Mouse (Mus musculus): ENCODE data around the gene Crtam. TPM values are rescaled to one million over a fixed set of nuclear protein-coding genes. Genes with fewer than 3 reads are reported as not detected.

Crtam gene
- polyA plus RNA-seq, 1 experiment from 2014 or later, result 0.08 TPM

- no peaks in the 10 kb centered on the region for H3K9me3 ChIP-seq (replicated peaks; ENCODE audit: control insufficient read depth, low read length)
- H3K36me3 ChIP-seq (ENCODE audit: control insufficient read depth, insufficient read depth, low read length), result no peaks in the 10 kb centered on the region
- H3K4me3 ChIP-seq (ENCODE audit: low read depth, low read length), result no peak overlapping the region
- 97% methylated on average over 2 of the region's 2 CpGs for WGBS
- H3K4me1 ChIP-seq (ENCODE audit: control insufficient read depth, insufficient read depth, low read length), result peaks cover 5% of the 10 kb centered on the region; the same call in 1 of the 2 replicates
- no peak for DNase-seq (ENCODE audit: low spot score)
- H3K9ac ChIP-seq (ENCODE audit: low read length), result no peak overlapping the region
- no peaks in the 10 kb centered on the region for H3K27me3 ChIP-seq (replicated peaks; ENCODE audit: control insufficient read depth, insufficient read depth, low read length)
- H3K4me2 ChIP-seq (ENCODE audit: low read length), result no peak overlapping the region
- ATAC-seq, result no peak
- no peak overlapping the region for H3K27ac ChIP-seq (ENCODE audit: low read depth, low read length)
These were observed 43.2 kb upstream of the Crtam start for GRCm38 (mm10) chr9:41047654-41048053.

DNA sequence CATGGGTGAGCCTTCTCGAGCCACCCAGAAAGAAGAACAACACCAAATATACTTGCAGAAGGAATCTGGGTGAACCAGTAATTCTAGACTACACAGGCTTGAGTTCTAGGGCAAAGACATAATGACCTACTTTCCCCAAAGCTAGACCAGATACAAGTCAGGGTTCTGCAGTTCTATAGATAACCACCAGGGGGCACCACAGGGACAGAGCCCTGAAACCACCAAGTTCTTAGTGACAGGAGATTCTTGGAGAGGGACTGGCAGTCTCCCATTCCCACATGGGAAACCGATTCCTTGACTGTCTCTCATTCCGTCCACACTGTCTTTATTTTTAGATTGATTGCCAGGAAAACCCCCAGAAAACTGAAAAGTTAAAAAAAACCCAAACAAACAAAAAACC is 40.2 kb upstream of the Crtam start:
- Histone ChIP-seq H3K4me1 (ENCODE audit: control insufficient read depth, insufficient read depth, low read length) (no peaks in the 10 kb centered on the region), H3K9me3 (replicated peaks; ENCODE audit: control insufficient read depth, low read length) (no peaks in the 10 kb centered on the region), H3K27me3 (replicated peaks; ENCODE audit: control insufficient read depth, insufficient read depth, low read length) (no peaks in the 10 kb centered on the region), H3K9ac (ENCODE audit: low read length) (no peak overlapping the region), H3K27ac (ENCODE audit: low read depth, low read length) (no peak overlapping the region), H3K4me3 (ENCODE audit: low read depth, low read length) (no peak overlapping the region), H3K36me3 (ENCODE audit: control insufficient read depth, insufficient read depth, low read length) (no peaks in the 10 kb centered on the region), H3K4me2 (ENCODE audit: low read length) (no peak overlapping the region)
- DNase-seq (ENCODE audit: low spot score) (peak; percentile 86), ATAC-seq (peak; percentile 57; the same call in 1 of the 2 replicates)
- 15% methylated on average over 3 of the region's 3 CpGs for WGBS

DNA sequence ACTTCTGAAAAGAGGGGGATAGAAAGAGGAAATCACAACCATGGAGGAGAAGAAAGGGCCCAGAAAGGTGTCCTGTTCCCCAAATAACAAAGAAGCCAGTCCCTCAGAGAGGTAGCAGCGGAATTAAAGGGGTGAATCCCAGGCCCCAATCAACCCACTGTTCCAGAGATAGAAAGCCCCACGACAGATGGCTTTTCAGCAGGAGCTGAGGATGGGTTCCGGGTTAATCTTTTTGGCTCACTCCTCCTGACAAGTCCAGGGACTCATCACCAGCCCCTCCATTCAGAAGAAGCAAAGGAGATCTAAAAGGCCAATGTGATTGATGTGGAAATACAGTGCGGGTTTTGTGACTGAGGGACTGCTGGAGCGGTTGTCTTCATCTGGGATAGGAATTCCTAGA is 39.2 kb upstream of the Crtam start:
- H3K4me3 ChIP-seq (ENCODE audit: low read depth, low read length), result no peak overlapping the region
- WGBS, result 89% methylated on average over 5 of the region's 5 CpGs
- H3K4me2 ChIP-seq (ENCODE audit: low read length), result no peak overlapping the region
- H3K36me3 ChIP-seq (ENCODE audit: control insufficient read depth, insufficient read depth, low read length), result no peaks in the 10 kb centered on the region
- no peak for DNase-seq (ENCODE audit: low spot score)
- H3K27me3 ChIP-seq (replicated peaks; ENCODE audit: control insufficient read depth, insufficient read depth, low read length), result no peaks in the 10 kb centered on the region
- H3K27ac ChIP-seq (ENCODE audit: low read depth, low read length), result no peak overlapping the region
- H3K9ac ChIP-seq (ENCODE audit: low read length), result no peak overlapping the region
- no peak for ATAC-seq
- no peaks in the 10 kb centered on the region for H3K9me3 ChIP-seq (replicated peaks; ENCODE audit: control insufficient read depth, low read length)
- no peaks in the 10 kb centered on the region for H3K4me1 ChIP-seq (ENCODE audit: control insufficient read depth, insufficient read depth, low read length)

DNA sequence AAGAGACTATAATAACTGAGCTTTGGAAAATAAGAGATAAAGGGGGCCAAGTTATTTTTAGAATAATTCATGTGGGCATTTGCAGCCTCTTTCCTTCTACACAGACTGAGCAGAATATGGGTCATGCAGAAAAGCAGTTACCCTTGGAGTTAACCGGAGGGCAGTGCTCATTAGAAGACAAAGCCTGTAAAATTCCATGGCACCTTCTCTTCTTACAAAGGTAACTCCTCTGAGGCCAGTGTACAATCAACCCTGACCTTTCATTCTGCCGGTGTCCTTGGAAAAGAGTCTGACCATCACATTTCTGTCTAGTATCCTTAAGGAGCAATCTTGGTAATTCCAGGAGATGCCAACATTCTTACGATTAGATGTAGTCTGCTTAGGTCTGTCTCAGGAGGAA is 37.0 kb upstream of the Crtam start:
- Histone ChIP-seq H3K4me3 (ENCODE audit: low read depth, low read length) (no peak overlapping the region), H3K4me2 (ENCODE audit: low read length) (no peak overlapping the region), H3K36me3 (ENCODE audit: control insufficient read depth, insufficient read depth, low read length) (0 out of 2 replicates have a peak, but pooled peaks cover 1% of the 10 kb centered on the region), H3K27me3 (replicated peaks; ENCODE audit: control insufficient read depth, insufficient read depth, low read length) (no peaks in the 10 kb centered on the region), H3K9me3 (replicated peaks; ENCODE audit: control insufficient read depth, low read length) (no peaks in the 10 kb centered on the region), H3K9ac (ENCODE audit: low read length) (no peak overlapping the region), H3K27ac (ENCODE audit: low read depth, low read length) (no peak overlapping the region), H3K4me1 (ENCODE audit: control insufficient read depth, insufficient read depth, low read length) (no peaks in the 10 kb centered on the region)
- ATAC-seq (no peak), DNase-seq (ENCODE audit: low spot score) (no peak)
- WGBS, result 86% methylated on average over 3 of the region's 3 CpGs

DNA sequence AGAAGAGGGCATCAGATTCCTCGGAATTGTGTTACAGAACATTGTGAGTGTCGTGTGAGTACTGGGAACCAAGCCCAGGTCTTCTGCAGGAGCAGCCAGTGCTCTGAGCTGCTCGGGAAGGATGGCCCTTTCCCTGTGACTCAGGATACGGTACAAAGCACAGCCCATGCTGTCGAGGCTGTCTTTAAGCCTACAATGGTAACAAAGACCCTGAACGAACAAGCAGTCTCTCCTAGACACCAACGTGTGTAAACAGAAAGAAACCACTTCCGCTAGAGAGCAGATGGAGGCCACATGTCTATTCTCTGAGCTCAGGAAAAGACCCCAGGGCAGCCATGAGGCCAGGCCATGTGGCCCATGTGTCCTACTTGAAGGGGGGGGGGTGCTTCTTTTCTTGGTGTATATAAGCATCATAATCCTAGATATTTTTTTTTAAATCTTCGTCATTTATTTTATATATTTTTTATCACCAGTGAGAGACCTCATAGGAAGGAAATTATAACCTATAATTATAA is 33.8 kb upstream of the Crtam start:
- Histone ChIP-seq H3K9me3 (replicated peaks; ENCODE audit: control insufficient read depth, low read length) (no peaks in the 10 kb centered on the region), H3K27me3 (replicated peaks; ENCODE audit: control insufficient read depth, insufficient read depth, low read length) (no peaks in the 10 kb centered on the region), H3K4me1 (ENCODE audit: control insufficient read depth, insufficient read depth, low read length) (no peaks in the 10 kb centered on the region), H3K4me2 (ENCODE audit: low read length) (no peak overlapping the region), H3K9ac (ENCODE audit: low read length) (no peak overlapping the region), H3K36me3 (ENCODE audit: control insufficient read depth, insufficient read depth, low read length) (0 out of 2 replicates have a peak, but pooled peaks cover 2% of the 10 kb centered on the region), H3K27ac (ENCODE audit: low read depth, low read length) (0 out of 2 replicates have a peak overlapping the region, but pooled peaks have one; percentile 14), H3K4me3 (ENCODE audit: low read depth, low read length) (no peak overlapping the region)
- 58% methylated on average over 9 of the region's 9 CpGs for WGBS
- no peak for DNase-seq (ENCODE audit: low spot score)
- no peak for ATAC-seq

GRCm38 (mm10) chr9:41031590-41032489 is 27.4 kb upstream of the Crtam start:
- DNase-seq (ENCODE audit: low spot score), result peak; percentile 61
- ATAC-seq, result peak; percentile 54
- H3K9me3 ChIP-seq (replicated peaks; ENCODE audit: control insufficient read depth, low read length), result no peaks in the 10 kb centered on the region
- peaks cover 7% of the 10 kb centered on the region for H3K4me1 ChIP-seq (ENCODE audit: control insufficient read depth, insufficient read depth, low read length)
- no peaks in the 10 kb centered on the region for H3K27me3 ChIP-seq (replicated peaks; ENCODE audit: control insufficient read depth, insufficient read depth, low read length)
- no peak overlapping the region for H3K4me3 ChIP-seq (ENCODE audit: low read depth, low read length)
- 0 out of 2 replicates have a peak overlapping the region, but pooled peaks have one; percentile 32 for H3K9ac ChIP-seq (ENCODE audit: low read length)
- peak overlapping the region; percentile 21; the same call in 1 of the 2 replicates for H3K4me2 ChIP-seq (ENCODE audit: low read length)
- WGBS, result 37% methylated on average over 18 of the region's 18 CpGs
- 0 out of 2 replicates have a peak, but pooled peaks cover 2% of the 10 kb centered on the region for H3K36me3 ChIP-seq (ENCODE audit: control insufficient read depth, insufficient read depth, low read length)
- peak overlapping the region; percentile 44; the same call in 1 of the 2 replicates for H3K27ac ChIP-seq (ENCODE audit: low read depth, low read length)

DNA sequence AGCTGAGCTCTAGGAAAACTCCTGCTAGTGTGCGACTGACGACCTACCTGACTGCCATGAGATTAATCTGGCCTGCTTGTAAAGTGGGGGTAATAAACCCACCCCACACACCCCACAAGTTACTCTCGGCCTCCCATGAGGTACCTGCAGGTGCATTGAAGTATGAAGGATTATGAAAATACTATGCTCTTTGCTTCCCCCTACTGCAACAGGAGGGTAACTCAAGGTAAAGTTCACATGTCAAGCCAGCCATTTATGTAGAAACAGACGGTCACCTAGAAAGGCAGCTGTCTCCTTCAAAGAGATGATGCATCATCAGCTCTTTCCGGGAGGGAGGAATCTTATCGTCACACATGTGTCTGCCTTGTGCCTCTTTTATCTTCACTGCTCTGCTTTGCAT is 25.4 kb upstream of the Crtam start:
- Histone ChIP-seq H3K4me1 (ENCODE audit: control insufficient read depth, insufficient read depth, low read length) (peaks cover 7% of the 10 kb centered on the region), H3K27ac (ENCODE audit: low read depth, low read length) (no peak overlapping the region), H3K4me2 (ENCODE audit: low read length) (no peak overlapping the region), H3K9me3 (replicated peaks; ENCODE audit: control insufficient read depth, low read length) (no peaks in the 10 kb centered on the region), H3K36me3 (ENCODE audit: control insufficient read depth, insufficient read depth, low read length) (no peaks in the 10 kb centered on the region), H3K4me3 (ENCODE audit: low read depth, low read length) (no peak overlapping the region), H3K27me3 (replicated peaks; ENCODE audit: control insufficient read depth, insufficient read depth, low read length) (no peaks in the 10 kb centered on the region), H3K9ac (ENCODE audit: low read length) (no peak overlapping the region)
- 79% methylated on average over 6 of the region's 6 CpGs for WGBS
- ATAC-seq, result no peak
- no peak for DNase-seq (ENCODE audit: low spot score)

- Histone ChIP-seq H3K4me2 (ENCODE audit: low read length) (no peak overlapping the region), H3K4me1 (ENCODE audit: control insufficient read depth, insufficient read depth, low read length) (peaks cover 7% of the 10 kb centered on the region), H3K9me3 (replicated peaks; ENCODE audit: control insufficient read depth, low read length) (no peaks in the 10 kb centered on the region), H3K36me3 (ENCODE audit: control insufficient read depth, insufficient read depth, low read length) (no peaks in the 10 kb centered on the region), H3K27me3 (replicated peaks; ENCODE audit: control insufficient read depth, insufficient read depth, low read length) (no peaks in the 10 kb centered on the region), H3K4me3 (ENCODE audit: low read depth, low read length) (no peak overlapping the region), H3K27ac (ENCODE audit: low read depth, low read length) (no peak overlapping the region), H3K9ac (ENCODE audit: low read length) (no peak overlapping the region)
- DNase-seq (ENCODE audit: low spot score) (peak; percentile 73), ATAC-seq (no peak)
- 36% methylated on average over 5 of the region's 5 CpGs for WGBS
These were observed 24.0 kb upstream of the Crtam start for GRCm38 (mm10) chr9:41028470-41028869.

- Histone ChIP-seq H3K4me2 (ENCODE audit: low read length) (no peak overlapping the region), H3K9me3 (replicated peaks; ENCODE audit: control insufficient read depth, low read length) (no peaks in the 10 kb centered on the region), H3K4me3 (ENCODE audit: low read depth, low read length) (no peak overlapping the region), H3K36me3 (ENCODE audit: control insufficient read depth, insufficient read depth, low read length) (peaks cover 3% of the 10 kb centered on the region; the same call in 1 of the 2 replicates), H3K27me3 (replicated peaks; ENCODE audit: control insufficient read depth, insufficient read depth, low read length) (no peaks in the 10 kb centered on the region), H3K9ac (ENCODE audit: low read length) (no peak overlapping the region), H3K4me1 (ENCODE audit: control insufficient read depth, insufficient read depth, low read length) (no peaks in the 10 kb centered on the region), H3K27ac (ENCODE audit: low read depth, low read length) (no peak overlapping the region)
- ATAC-seq (no peak), DNase-seq (ENCODE audit: low spot score) (no peak)
- 71% methylated on average over 3 of the region's 3 CpGs for WGBS
These were observed 17.3 kb upstream of the Crtam start for GRCm38 (mm10) chr9:41021690-41022089.
